Mouse (Mus musculus) forebrain, embryonic 14.5 days (tissue): Measurements from ENCODE around the gene Prm2. TPM values are rescaled to one million over a fixed set of nuclear protein-coding genes. Genes with fewer than 3 reads are reported as not detected.
"Not testable (repeated sequence)": the region's sequence is repeated elsewhere in the genome, so short reads cannot be mapped to it uniquely, and the experiment has no call there.

ENCODE experiments used
- ATAC-seq: fragments of 200-750 bp; cut with Nextera tagmentation; 2 replicates; pipeline ENCODE4 v1.8.0; 2017; ENCODE audit warnings: mild to moderate bottlenecking, moderate library complexity
- DNase-seq: peaks from one replicate; pipeline ENCODE4 v3.0.0-alpha.2; 2015; ENCODE audit warnings: low spot score
- H3K27ac ChIP-seq: fragments of 300-500 bp; sonication (generic); 2 replicates; pipeline ENCODE4 v1.5.1; 2014; ENCODE audit warnings: low read depth, mild to moderate bottlenecking, control low read depth, low read length, moderate library complexity
- H3K27me3 ChIP-seq: fragments of 300-500 bp; sonication (generic); replicated peaks from 2 replicates; pipeline ENCODE4 v1.6.1; 2014; ENCODE audit warnings: low read length, control low read depth, mixed read lengths; ENCODE audit not compliant: control insufficient read depth, insufficient read depth
- H3K36me3 ChIP-seq: fragments of 300-500 bp; sonication (generic); 2 replicates; pipeline ENCODE4 v1.6.1; 2014; ENCODE audit warnings: low read length, control low read depth; ENCODE audit not compliant: control insufficient read depth, insufficient read depth
- H3K4me1 ChIP-seq: fragments of 300-500 bp; sonication (generic); 2 replicates; pipeline ENCODE4 v1.6.1; 2014; ENCODE audit warnings: antibody characterized with exemption, low read length, control low read depth; ENCODE audit not compliant: control insufficient read depth, insufficient read depth
- H3K4me2 ChIP-seq: fragments of 300-500 bp; sonication (generic); 2 replicates; pipeline ENCODE4 v1.6.1; 2014; ENCODE audit warnings: mild to moderate bottlenecking, control low read depth, low read length
- H3K4me3 ChIP-seq: fragments of 300-500 bp; sonication (generic); 2 replicates; pipeline ENCODE4 v1.5.1; 2014; ENCODE audit warnings: low read depth, low read length, control low read depth
- H3K9ac ChIP-seq: fragments of 300-500 bp; sonication (generic); 2 replicates; pipeline ENCODE4 v1.6.1; 2014; ENCODE audit warnings: mild to moderate bottlenecking, low read length, control low read depth, moderate library complexity
- H3K9me3 ChIP-seq: fragments of 300-500 bp; sonication (generic); replicated peaks from 2 replicates; pipeline ENCODE4 v1.6.1; 2016; ENCODE audit warnings: low read length, control low read depth, mixed read lengths; ENCODE audit not compliant: control insufficient read depth
- WGBS: fragments of 180-500 bp; shearing (Covaris S2); extraction: QIAGEN DNeasy Blood & Tissue Kit; methylation state at CpG from one replicate; pipeline ENCODE4 v1.1.7; 2014; 5-methylcytosine and 5-hydroxymethylcytosine counted together
- polyA plus RNA-seq: library from polyadenylated mRNA; unstranded; fragments of >200 nt; fragmentation: Nextera tagmentation; extraction: Ambion mirVana; gene quantifications from 2 replicates; pipeline ENCODE4 v1.2.1, GENCODE M21; 2014

Prm2 gene
- polyA plus RNA-seq, 1 experiment from 2014 or later = not detected

GRCm38 (mm10) chr16:10819966-10820365 lies 24.0 kb upstream of the Prm2 start:
- DNase-seq (no peak), ATAC-seq (no peak)
- no peaks in the 10 kb centered on the region for H3K27me3 ChIP-seq
- 79% methylated on average over 3 of the region's 3 CpGs for WGBS
- H3K4me3 ChIP-seq = no peak overlapping the region
- no peaks in the 10 kb centered on the region for H3K4me1 ChIP-seq
- H3K9ac ChIP-seq = no peak overlapping the region
- no peaks in the 10 kb centered on the region for H3K9me3 ChIP-seq
- H3K4me2 ChIP-seq = no peak overlapping the region
- H3K36me3 ChIP-seq = no peaks in the 10 kb centered on the region
- no peak overlapping the region for H3K27ac ChIP-seq

DNA sequence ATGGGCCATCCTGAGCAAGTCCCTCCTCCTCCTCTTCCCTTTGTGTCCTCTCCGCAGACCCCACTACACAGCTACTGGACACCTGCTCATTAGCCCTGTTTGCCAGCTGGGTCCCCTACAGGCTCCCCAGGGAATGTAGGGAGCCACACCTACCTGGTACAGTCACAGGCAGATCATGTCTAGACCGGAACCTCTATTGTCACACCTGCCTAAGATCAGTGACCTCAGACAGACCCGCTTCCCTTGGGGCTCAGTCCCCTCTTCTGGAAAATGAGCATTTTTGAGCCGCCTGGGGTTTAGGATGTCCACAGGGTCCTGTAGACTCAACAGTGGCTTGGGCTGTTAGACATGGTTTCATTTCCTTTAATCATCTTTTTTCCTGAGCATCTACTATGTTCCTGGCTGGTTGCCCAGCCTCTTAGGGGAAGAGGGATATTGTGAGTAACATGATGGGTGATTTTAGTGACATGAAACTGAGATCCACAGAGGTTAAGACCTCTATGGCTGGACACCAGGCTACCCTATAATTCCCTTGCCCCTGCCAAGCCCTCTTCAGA lies 22.7 kb upstream of the Prm2 start:
- WGBS = 77% methylated on average over 4 of the region's 4 CpGs
- no peaks in the 10 kb centered on the region for H3K36me3 ChIP-seq
- DNase-seq (no peak), ATAC-seq (no peak)
- no peaks in the 10 kb centered on the region for H3K27me3 ChIP-seq
- no peak overlapping the region for H3K27ac ChIP-seq
- no peak overlapping the region for H3K4me2 ChIP-seq
- H3K4me1 ChIP-seq = no peaks in the 10 kb centered on the region
- no peak overlapping the region for H3K9ac ChIP-seq
- H3K4me3 ChIP-seq = no peak overlapping the region
- H3K9me3 ChIP-seq = no peaks in the 10 kb centered on the region

- no peaks in the 10 kb centered on the region for H3K27me3 ChIP-seq
- H3K4me2 ChIP-seq = no peak overlapping the region
- DNase-seq (no peak), ATAC-seq (no peak)
- no peaks in the 10 kb centered on the region for H3K9me3 ChIP-seq
- no peak overlapping the region for H3K9ac ChIP-seq
- no peak overlapping the region for H3K27ac ChIP-seq
- WGBS = 92% methylated on average over 4 of the region's 4 CpGs
- no peak overlapping the region for H3K4me3 ChIP-seq
- H3K36me3 ChIP-seq = no peaks in the 10 kb centered on the region
- no peaks in the 10 kb centered on the region for H3K4me1 ChIP-seq
These were observed 18.9 kb upstream of the Prm2 start for GRCm38 (mm10) chr16:10814864-10815263.

DNA sequence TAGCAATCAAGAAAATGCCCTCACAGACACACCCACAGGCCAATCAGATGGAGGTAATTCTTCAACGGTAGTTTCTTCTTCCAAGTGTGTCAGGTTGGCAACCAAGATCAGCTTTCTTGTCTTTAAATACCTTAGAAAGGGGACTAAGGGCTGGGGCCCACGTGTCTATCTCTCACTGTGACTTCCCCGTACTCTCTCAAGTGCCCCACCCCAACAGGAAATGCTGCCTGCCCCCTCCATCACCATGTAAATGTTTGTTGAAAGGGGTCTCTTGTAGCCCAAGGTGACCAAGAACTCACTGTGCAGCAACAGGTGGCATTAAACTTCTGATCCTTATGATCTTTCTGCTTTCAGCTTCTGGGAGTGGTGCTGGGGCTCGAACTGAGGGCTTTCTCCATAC lies 17.8 kb upstream of the Prm2 start:
- DNase-seq (no peak), ATAC-seq (no peak)
- 73% methylated on average over 4 of the region's 4 CpGs for WGBS
- H3K27ac ChIP-seq = no peak overlapping the region
- H3K4me1 ChIP-seq = no peaks in the 10 kb centered on the region
- no peaks in the 10 kb centered on the region for H3K27me3 ChIP-seq
- no peak overlapping the region for H3K4me2 ChIP-seq
- no peaks in the 10 kb centered on the region for H3K36me3 ChIP-seq
- H3K9ac ChIP-seq = no peak overlapping the region
- no peak overlapping the region for H3K4me3 ChIP-seq
- no peaks in the 10 kb centered on the region for H3K9me3 ChIP-seq

DNA sequence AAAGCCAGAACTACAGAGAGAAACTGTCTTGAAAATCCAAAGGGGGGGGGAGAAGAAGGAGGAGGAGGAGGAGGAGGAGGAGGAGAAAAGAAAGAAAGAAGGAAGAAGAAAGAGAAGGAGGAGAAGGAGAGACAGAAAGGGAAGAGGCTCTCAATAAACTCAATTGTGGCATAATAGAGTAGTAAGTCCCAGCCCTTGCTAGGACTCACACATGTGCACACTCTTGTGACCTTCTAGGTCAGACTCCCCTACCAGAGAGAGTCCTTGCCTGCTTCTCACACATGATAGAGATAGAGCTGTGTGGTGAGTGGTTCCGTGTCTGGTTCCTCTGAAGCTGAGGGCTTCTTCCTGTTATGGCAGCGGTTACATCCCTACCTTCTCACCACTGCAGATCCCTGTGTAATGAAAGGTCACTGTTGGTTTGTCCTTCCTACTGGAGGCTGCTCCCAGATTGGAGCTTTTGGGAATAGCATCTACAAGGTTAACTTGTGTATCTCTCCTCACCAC lies 17.0 kb upstream of the Prm2 start, which contains the start of gene Gm11172:
Gene Gm11172, plus strand, starts transcription at position 51 of the 507 bp plus-strand sequence.
- DNase-seq (no peak), ATAC-seq (no peak)
- Histone ChIP-seq H3K27me3 (no peaks in the 10 kb centered on the region), H3K27ac (no peak within 1 kb of the TSS), H3K4me1 (no peaks in the 10 kb centered on the region), H3K9ac (no peak within 1 kb of the TSS), H3K4me3 (no peak within 1 kb of the TSS), H3K4me2 (no peak within 1 kb of the TSS), H3K9me3 (no peaks in the 10 kb centered on the region), H3K36me3 (no peaks in the 10 kb centered on the region)
- 89% methylated on average over 2 of the region's 2 CpGs for WGBS

GRCm38 (mm10) chr16:10810376-10810775 lies 14.4 kb upstream of the Prm2 start:
- no peak overlapping the region for H3K4me2 ChIP-seq
- no peaks in the 10 kb centered on the region for H3K4me1 ChIP-seq
- H3K9ac ChIP-seq = no peak overlapping the region
- ATAC-seq (no peak), DNase-seq (no peak)
- no peaks in the 10 kb centered on the region for H3K36me3 ChIP-seq
- H3K27me3 ChIP-seq = no peaks in the 10 kb centered on the region
- H3K27ac ChIP-seq = no peak overlapping the region
- H3K4me3 ChIP-seq = no peak overlapping the region
- 87% methylated on average over 1 of the region's 1 CpGs for WGBS
- no peaks in the 10 kb centered on the region for H3K9me3 ChIP-seq

DNA sequence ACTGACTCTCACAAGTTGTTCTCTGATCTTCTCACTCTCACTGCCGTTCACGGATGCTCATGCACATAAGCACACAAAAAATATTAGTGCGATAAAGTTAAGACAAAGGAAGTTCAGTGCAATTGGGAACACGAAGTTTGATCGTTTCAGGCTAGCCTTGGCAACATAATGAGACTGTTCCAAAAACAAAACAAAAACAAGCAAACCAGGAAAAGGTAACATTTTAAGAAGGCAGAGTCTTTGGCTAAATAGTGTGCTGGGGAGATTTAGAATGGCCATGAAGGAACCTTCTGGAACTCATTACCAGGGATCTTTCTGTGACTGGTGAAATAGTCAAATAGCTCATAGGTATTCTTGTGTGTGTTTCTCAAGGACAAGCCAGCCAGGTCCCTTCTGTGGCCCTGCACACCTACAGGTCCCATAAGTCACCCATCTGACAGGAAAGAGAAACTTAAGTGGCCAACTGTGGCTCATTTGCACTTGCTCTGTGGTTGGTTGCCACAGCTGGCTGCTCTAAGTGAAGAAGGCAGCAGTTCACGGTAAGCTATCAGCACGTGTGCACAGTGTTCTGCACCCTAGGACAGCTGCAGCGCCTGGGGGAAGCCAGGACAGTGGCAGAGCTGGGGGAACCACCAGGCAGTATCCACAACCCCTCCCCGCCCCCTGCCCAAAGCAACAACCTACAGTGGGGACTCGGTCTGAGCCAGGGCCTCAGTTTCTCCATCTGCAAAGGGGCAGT lies 10.0 kb upstream of the Prm2 start, which contains the start of gene Prm1:
Gene Prm1, minus strand, starts transcription at position 51 of the 739 bp plus-strand sequence.
- H3K4me2 ChIP-seq = no peak within 1 kb of the TSS
- no peaks in the 10 kb centered on the region for H3K36me3 ChIP-seq
- no peak within 1 kb of the TSS for H3K4me3 ChIP-seq
- H3K27me3 ChIP-seq = no peaks in the 10 kb centered on the region
- H3K9ac ChIP-seq = no peak within 1 kb of the TSS
- no peaks in the 10 kb centered on the region for H3K9me3 ChIP-seq
- 85% methylated on average over 10 of the region's 10 CpGs for WGBS
- no peaks in the 10 kb centered on the region for H3K4me1 ChIP-seq
- ATAC-seq = no peak
- no peak within 1 kb of the TSS for H3K27ac ChIP-seq
- no peak for DNase-seq

DNA sequence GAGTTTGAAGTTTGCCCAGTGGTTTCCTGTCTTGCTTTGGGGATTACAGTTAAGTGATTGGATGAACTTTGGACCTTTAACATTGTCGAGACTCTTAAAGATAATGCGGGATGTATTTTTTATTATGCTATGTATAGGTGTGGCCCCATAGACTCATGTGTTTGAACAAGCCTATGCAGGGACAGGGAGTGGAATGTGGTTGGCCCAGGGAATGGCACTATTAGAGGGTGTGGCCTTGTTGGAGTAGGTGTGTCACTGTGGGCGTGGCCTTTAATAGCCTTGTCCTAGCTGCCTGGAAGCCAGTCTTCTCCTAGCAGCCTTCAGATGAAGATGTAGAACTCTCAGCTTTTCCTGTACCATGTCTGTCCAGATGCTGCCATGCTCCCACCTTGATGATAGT lies 6.5 kb upstream of the Prm2 start:
- H3K27ac ChIP-seq, H3K36me3 ChIP-seq, DNase-seq, H3K4me3 ChIP-seq, H3K9ac ChIP-seq, H3K9me3 ChIP-seq, ATAC-seq, H3K4me2 ChIP-seq, H3K27me3 ChIP-seq, H3K4me1 ChIP-seq: not testable (repeated sequence)
- WGBS = 92% methylated on average over 3 of the region's 3 CpGs

DNA sequence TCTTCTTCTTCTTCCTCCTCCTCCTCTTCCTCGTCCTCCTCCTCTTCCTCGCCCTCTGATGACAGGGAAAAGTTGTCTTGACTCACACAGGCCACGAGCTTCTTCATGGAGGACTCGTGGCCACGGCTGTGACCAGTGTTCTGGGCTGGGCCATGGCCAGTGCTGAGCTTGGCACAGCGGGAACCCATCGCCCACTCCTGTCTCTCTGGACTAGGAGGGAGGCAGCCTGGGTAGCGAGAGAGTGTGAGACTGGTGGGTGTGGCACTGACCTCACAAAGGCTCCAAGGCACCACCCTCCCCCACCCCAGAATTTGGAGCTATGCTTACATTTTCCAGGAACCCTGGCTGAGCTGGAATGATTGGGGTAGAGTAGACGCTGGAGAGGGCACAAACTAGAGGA lies 5.2 kb downstream of the Prm2 start, which contains the start of gene Prm3:
Gene Prm3, minus strand, starts transcription at position 213 of the 400 bp plus-strand sequence.
- ATAC-seq (no peak), DNase-seq (no peak)
- H3K9me3 ChIP-seq = no peaks in the 10 kb centered on the region
- no peaks in the 10 kb centered on the region for H3K27me3 ChIP-seq
- H3K36me3 ChIP-seq = no peaks in the 10 kb centered on the region
- H3K4me3 ChIP-seq = no peak within 1 kb of the TSS
- no peak within 1 kb of the TSS for H3K9ac ChIP-seq
- no peak within 1 kb of the TSS for H3K4me2 ChIP-seq
- H3K27ac ChIP-seq = no peak within 1 kb of the TSS
- no peaks in the 10 kb centered on the region for H3K4me1 ChIP-seq
- WGBS = 71% methylated on average over 9 of the region's 9 CpGs
